Mouse (Mus musculus) CH12.LX (cell line): ENCODE data around the gene Dlgap1.

Experiments used
- CTCF ChIP-seq, 2 experiments: IDR thresholded peaks in 1 of 2; conservative IDR thresholded peaks in 1 of 2; 2 replicates each; pipeline ENCODE4 v1.5.1; 2011 to 2012; ENCODE audit warnings: low read depth in 2 of 2, low read length in 2 of 2, improper control_type of control experiment in 1 of 2, inconsistent platforms in 1 of 2, mild to moderate bottlenecking in 1 of 2, moderate library complexity in 1 of 2
- EP300 ChIP-seq: IDR thresholded peaks from 2 replicates; pipeline ENCODE4 v1.6.1; 2011; ENCODE audit warnings: low read length, improper control_type of control experiment
- ETS1 ChIP-seq: conservative IDR thresholded peaks from 2 replicates; pipeline ENCODE4 v1.6.1; 2012; ENCODE audit warnings: low read depth, mild to moderate bottlenecking, inconsistent platforms, low read length, improper control_type of control experiment, moderate library complexity
- GABPA ChIP-seq: IDR thresholded peaks from 2 replicates; pipeline ENCODE4 v1.6.1; 2012; ENCODE audit warnings: low read depth, low read length, improper control_type of control experiment, inconsistent platforms; ENCODE audit not compliant: insufficient replicate concordance
- NRF1 ChIP-seq: IDR thresholded peaks from 2 replicates; pipeline ENCODE4 v1.6.1; 2014; ENCODE audit warnings: low read depth, mild to moderate bottlenecking, inconsistent platforms, low read length, improper control_type of control experiment, moderate library complexity
- POLR2A ChIP-seq: IDR thresholded peaks from 2 replicates; pipeline ENCODE4 v1.6.1; 2011; ENCODE audit warnings: low read depth, mild to moderate bottlenecking, improper control_type of control experiment, low read length
- POLR2AphosphoS2 ChIP-seq: IDR thresholded peaks from 2 replicates; pipeline ENCODE4 v1.6.1; 2011; ENCODE audit warnings: low read depth, low read length, improper control_type of control experiment
- RAD21 ChIP-seq: IDR thresholded peaks from 2 replicates; pipeline ENCODE4 v1.6.1; 2011; ENCODE audit warnings: low read depth, mild to moderate bottlenecking, low read length, improper control_type of control experiment, moderate library complexity
- TCF12 ChIP-seq: IDR thresholded peaks from 2 replicates; pipeline ENCODE4 v1.6.1; 2014; ENCODE audit warnings: low read depth, mild to moderate bottlenecking, inconsistent platforms, low read length, improper control_type of control experiment

GRCm38 (mm10) chr17:70831591-70831990 lies 862.7 kb downstream of the Dlgap1 start:
- no peak for TF ChIP-seq GABPA
- TF ChIP-seq EP300: no peak
- no peak for TF ChIP-seq NRF1
- no peak for TF ChIP-seq CTCF (conservative IDR thresholded peaks at IDR 0.05 in 1 of 2, IDR thresholded peaks at IDR 0.05 in 1 of 2; ENCODE audit: low read depth in 2 of 2, low read length in 2 of 2)
- TF ChIP-seq RAD21: no peak
- TF ChIP-seq TCF12: no peak
- no peak for TF ChIP-seq POLR2A
- no peak for TF ChIP-seq POLR2AphosphoS2
- TF ChIP-seq ETS1: no peak
